Mouse (Mus musculus) erythroblast, embryonic 14.5 days (primary cell): ENCODE results near the gene Stx1a. TPM values are rescaled to one million over a fixed set of nuclear protein-coding genes. Genes with fewer than 3 reads are reported as not detected.

Source experiments
- H3K27me3 ChIP-seq: 2 replicates; pipeline ENCODE4 v1.6.1; 2012; ENCODE audit warnings: inconsistent platforms; ENCODE audit not compliant: control insufficient read depth
- H3K36me3 ChIP-seq: 2 replicates; pipeline ENCODE4 v1.6.1; 2012; ENCODE audit warnings: mild to moderate bottlenecking, inconsistent platforms; ENCODE audit not compliant: control insufficient read depth
- H3K4me1 ChIP-seq: 2 replicates; pipeline ENCODE4 v1.6.1; 2012; ENCODE audit warnings: inconsistent platforms; ENCODE audit not compliant: control insufficient read depth
- H3K4me3 ChIP-seq: replicated peaks from 2 replicates; pipeline ENCODE3; 2012; ENCODE audit warnings: moderate library complexity, mild to moderate bottlenecking, inconsistent platforms
- H3K9me3 ChIP-seq: 2 replicates; pipeline ENCODE4 v1.6.1; 2012; ENCODE audit warnings: low read length, inconsistent platforms, mixed read lengths; ENCODE audit not compliant: control insufficient read depth
- GATA1 ChIP-seq: IDR thresholded peaks from 2 replicates; pipeline ENCODE4 v1.6.1; 2012; ENCODE audit warnings: low read length, inconsistent platforms, mixed read lengths
- TAL1 ChIP-seq: IDR thresholded peaks from 3 replicates; pipeline ENCODE4 v1.6.1; 2012; ENCODE audit warnings: low read length, inconsistent platforms, mixed read lengths
- polyA plus RNA-seq: library from polyadenylated mRNA; stranded (reverse); fragments of >175 nt; gene quantifications from 2 replicates; pipeline ENCODE4 v1.2.3, GENCODE M21; 2012

Gene Stx1a
- polyA plus RNA-seq, 1 experiment = 0.05 TPM

DNA sequence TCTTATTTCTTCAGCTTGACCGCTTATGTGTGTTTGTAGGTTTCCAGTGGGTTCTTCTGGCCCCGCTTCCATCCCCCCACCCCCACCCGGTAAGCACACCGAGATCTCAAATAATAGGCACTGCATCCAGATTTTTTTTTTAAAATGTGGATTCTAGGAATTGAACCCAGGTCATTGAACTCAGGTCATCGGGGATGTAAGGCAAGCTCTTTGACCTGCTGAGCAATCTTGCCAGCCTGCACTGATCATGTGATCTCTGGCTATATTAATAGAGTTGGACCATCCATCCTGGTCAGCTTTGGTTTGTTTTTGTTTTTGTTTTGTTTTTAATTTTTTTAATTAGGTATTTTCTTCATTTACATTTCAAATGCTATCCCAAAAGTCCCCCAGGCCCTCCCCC lies 9.3 kb downstream of the Stx1a start:
- no peaks in the 10 kb centered on the region for H3K27me3 ChIP-seq
- no peak overlapping the region for H3K4me3 ChIP-seq
- TF ChIP-seq GATA1 (no peak), TAL1 (no peak)
- peaks cover 5% of the 10 kb centered on the region for H3K4me1 ChIP-seq
- H3K9me3 ChIP-seq = peaks cover 11% of the 10 kb centered on the region
- H3K36me3 ChIP-seq = no peaks in the 10 kb centered on the region

DNA sequence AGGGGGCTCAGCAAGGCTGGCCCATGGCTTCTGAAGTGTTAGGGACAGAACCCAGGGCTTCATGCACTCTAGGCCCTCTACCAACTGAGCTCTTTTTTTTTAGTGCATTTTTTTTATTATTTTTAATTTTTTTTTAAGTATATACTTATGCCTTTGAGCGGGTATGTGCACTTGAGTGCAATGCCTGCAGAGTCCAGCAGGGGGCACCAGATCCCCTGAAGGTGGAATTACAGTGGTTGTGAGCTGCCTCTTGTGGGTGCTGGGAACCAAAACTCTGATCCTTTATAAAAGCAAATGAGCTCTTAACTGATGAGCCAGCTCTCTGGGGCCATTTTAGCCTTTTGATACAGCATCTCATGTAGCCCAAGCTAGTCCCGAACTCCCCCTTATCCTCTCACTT lies 11.3 kb downstream of the Stx1a start:
- TF ChIP-seq TAL1 = no peak
- TF ChIP-seq GATA1 = no peak
- peaks cover 7% of the 10 kb centered on the region for H3K4me1 ChIP-seq
- no peaks in the 10 kb centered on the region for H3K27me3 ChIP-seq
- no peaks in the 10 kb centered on the region for H3K36me3 ChIP-seq
- no peak overlapping the region for H3K4me3 ChIP-seq
- H3K9me3 ChIP-seq = peaks cover 11% of the 10 kb centered on the region

DNA sequence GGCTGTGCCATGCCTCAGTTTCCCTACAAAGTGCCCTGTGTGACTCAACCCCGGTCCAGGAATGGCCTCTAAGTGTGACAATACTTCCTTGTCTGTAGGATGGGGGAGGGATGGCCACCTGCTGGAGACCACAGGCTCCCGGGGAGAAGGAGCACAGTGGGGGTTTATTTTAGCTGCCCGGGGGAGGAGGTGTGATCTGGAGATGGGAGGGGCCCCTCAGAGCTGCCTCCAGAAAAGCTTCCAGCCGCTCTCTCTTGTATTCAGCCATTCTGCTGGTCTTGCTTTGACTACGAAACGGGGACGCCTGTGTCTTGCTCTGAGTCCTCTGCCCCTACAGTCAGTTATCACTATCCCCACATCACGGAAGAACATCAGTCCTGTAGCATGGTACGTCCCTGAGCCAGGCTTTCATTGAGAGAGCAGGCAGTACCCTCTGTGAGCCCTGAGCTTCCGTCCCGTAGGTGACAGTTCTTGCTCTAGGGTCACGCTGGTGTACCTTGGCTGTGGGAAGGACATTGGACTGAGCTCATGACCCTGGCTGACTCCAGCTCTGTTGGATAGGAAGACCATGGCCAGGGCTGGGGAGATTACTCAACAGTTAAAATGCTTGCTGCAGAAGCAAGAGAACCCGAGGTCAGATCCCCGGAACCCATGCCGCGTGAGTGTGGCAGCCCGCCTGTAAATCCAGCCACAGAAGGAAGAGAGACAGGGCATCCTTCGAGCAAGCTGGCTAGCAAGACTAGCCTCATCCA lies 12.5 kb downstream of the Stx1a start:
- Histone ChIP-seq H3K4me3 (no peak overlapping the region), H3K36me3 (no peaks in the 10 kb centered on the region), H3K27me3 (no peaks in the 10 kb centered on the region), H3K9me3 (peaks cover 11% of the 10 kb centered on the region), H3K4me1 (peaks cover 19% of the 10 kb centered on the region)
- no peak for TF ChIP-seq TAL1
- no peak for TF ChIP-seq GATA1

DNA sequence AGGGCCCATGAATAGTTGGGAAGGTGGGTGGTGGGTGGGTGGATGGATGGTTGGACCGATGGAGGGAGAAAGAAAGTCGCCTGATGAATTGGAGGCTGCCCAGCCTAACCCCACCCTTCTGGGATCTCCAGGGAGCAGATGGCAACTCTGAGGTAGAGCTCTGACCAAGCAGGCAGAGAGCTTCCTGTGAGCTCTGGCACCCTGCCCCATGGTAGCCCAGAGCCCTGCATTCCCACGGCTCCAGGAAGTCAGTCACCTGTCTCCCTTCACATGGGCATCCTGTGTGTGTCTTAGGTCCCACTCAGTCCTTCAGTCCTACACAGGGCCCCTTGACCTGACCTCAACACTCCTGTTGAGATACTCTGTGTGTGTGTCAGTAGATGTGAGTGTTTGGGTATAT lies 14.7 kb downstream of the Stx1a start:
- Histone ChIP-seq H3K27me3 (no peaks in the 10 kb centered on the region), H3K4me1 (peaks cover 37% of the 10 kb centered on the region), H3K4me3 (no peak overlapping the region), H3K36me3 (no peaks in the 10 kb centered on the region), H3K9me3 (peaks cover 11% of the 10 kb centered on the region)
- no peak for TF ChIP-seq GATA1
- TF ChIP-seq TAL1 = no peak

DNA sequence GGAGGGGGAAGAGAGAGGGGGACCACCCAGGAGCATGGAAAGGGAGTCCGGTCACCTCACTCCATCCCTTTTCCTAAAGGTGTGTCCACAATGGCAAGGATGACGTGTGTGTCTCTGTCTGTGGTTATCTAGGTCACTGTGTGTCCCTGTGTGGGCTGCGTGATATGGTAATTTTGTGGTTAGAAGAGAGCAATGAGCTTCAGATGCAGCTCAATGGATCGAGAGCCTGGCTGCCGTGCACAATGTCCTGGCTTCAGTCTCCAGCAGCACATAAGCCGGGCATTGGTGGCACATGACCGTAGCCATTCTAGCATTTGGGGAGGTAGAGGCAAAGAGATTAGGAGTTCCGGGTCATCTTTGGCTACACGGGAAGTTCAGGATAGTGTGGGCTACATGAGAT lies 16.3 kb downstream of the Stx1a start:
- Histone ChIP-seq H3K27me3 (no peaks in the 10 kb centered on the region), H3K4me1 (peaks cover 38% of the 10 kb centered on the region), H3K36me3 (no peaks in the 10 kb centered on the region), H3K4me3 (no peak overlapping the region), H3K9me3 (peaks cover 6% of the 10 kb centered on the region)
- TF ChIP-seq GATA1 (no peak), TAL1 (no peak)

DNA sequence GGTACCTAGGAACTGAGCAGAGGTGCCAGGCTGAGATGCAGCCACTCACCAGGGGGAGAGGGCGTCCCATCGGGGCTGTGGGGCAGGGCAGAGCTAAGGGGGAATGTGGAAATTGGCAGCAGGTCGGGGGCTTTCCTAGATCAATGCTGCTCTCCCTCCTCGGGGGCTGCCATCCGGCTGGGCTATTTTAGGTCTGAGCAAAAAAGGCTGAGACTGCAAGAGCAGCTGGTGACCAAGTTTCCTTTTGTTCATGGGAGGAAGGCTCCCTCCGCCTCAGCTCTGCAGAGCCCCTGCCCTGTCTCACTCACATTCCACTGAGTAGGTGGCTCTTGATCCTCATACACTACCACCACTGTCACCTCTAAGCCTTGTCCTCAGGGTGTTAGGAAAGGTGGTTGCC lies 16.8 kb downstream of the Stx1a start:
- peaks cover 38% of the 10 kb centered on the region for H3K4me1 ChIP-seq
- H3K36me3 ChIP-seq = no peaks in the 10 kb centered on the region
- no peak for TF ChIP-seq TAL1
- no peak for TF ChIP-seq GATA1
- H3K4me3 ChIP-seq = no peak overlapping the region
- peaks cover 1% of the 10 kb centered on the region; the same call in 1 of the 2 replicates for H3K9me3 ChIP-seq
- no peaks in the 10 kb centered on the region for H3K27me3 ChIP-seq

DNA sequence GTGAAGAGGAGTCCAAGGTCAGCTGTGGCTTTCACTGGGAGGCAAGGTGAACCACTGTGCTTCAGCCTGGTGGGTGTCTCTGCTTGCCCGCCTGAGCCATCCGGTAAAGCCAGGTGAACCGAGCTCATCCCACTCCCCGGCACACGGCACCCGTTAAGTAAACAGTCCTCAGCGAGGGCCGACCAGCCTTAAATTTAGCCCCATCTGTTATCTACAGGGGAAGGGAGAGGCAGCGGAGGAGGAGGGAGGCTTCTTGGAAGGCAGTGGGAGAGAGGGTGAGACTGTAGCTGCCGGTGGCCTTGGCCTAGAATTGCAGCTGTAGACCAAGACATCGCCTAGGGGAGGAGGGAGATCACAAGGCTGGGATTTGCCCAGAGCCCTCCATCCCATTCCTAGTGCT lies 17.5 kb downstream of the Stx1a start:
- H3K4me1 ChIP-seq = peaks cover 38% of the 10 kb centered on the region
- no peak overlapping the region for H3K4me3 ChIP-seq
- no peaks in the 10 kb centered on the region for H3K27me3 ChIP-seq
- H3K9me3 ChIP-seq = no peaks in the 10 kb centered on the region
- TF ChIP-seq TAL1 (no peak), GATA1 (no peak)
- peaks cover 2% of the 10 kb centered on the region; the same call in 1 of the 2 replicates for H3K36me3 ChIP-seq

DNA sequence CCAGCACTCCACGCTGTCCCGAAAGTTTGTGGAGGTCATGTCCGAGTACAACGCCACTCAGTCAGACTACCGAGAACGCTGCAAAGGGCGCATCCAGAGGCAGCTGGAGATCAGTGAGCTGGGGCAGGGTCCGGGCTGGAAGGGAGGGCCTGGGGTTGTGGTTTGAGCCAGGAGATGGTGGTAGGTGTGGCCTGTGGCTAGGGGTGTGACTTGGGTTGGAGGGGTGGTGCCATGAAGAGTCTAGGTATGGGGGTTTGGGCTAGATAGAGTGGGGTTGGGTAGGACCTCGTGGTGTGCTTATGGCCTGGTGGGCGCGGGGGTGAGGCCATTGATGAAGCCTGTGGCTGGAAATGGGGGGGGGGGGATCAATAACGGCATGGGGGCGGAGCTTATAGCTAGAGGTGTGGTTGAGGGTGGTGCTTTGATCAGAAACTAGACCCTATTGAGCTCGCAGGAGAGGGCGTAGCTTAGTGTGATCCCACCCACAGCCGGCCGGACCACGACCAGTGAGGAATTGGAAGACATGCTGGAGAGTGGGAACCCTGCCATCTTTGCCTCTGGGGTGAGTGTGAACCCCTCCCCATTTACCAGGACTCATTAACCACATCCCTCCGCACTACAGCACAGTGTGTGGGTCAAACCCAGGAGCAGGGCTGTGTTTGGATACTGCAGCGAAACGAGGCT lies 19.0 kb downstream of the Stx1a start:
- no peak for TF ChIP-seq GATA1
- no peak for TF ChIP-seq TAL1
- Histone ChIP-seq H3K36me3 (peaks cover 2% of the 10 kb centered on the region; the same call in 1 of the 2 replicates), H3K9me3 (no peaks in the 10 kb centered on the region), H3K4me3 (peak overlapping the region; percentile 48), H3K4me1 (peaks cover 38% of the 10 kb centered on the region), H3K27me3 (no peaks in the 10 kb centered on the region)

DNA sequence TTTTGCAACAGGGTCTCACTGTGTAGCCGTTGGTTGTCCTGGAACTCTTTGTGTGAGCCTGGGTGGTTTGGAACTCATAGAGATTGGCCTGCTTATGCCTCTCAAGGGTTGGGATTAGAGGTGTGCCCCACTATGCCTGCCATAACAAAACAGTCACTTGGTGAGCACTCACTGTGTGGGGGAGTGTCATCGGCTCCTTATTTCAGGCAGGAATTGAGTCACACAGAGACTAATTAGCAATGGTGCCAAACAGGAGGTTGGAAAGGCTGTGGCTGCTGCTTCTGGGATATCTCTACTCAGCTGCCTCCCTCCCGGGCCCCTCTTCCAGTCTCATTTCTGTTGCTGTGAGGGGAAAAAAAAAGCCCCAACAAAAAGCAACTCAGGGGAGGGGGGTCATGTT lies 21.3 kb downstream of the Stx1a start:
- H3K4me1 ChIP-seq = peaks cover 32% of the 10 kb centered on the region
- H3K36me3 ChIP-seq = peaks cover 2% of the 10 kb centered on the region; the same call in 1 of the 2 replicates
- H3K9me3 ChIP-seq = no peaks in the 10 kb centered on the region
- no peak overlapping the region for H3K4me3 ChIP-seq
- TF ChIP-seq GATA1 (no peak), TAL1 (no peak)
- H3K27me3 ChIP-seq = no peaks in the 10 kb centered on the region
